Mouse (Mus musculus) cerebellum, adult 18-20 months (tissue): Measurements from ENCODE around the gene Snhg11.

ENCODE experiments used
- DNase-seq, 2 experiments: peaks; one replicate each; pipeline ENCODE4 v3.0.0; 2021

The Snhg11 gene

GRCm38 (mm10) chr2:158375443-158376122 is at the start of gene Snhg11:
TSS of gene Snhg11 (plus strand) at chr2:158375638.
- peak; percentile 85 to 93 for DNase-seq

- no peak for DNase-seq
Observed at GRCm38 (mm10) chr2:158334356-158334755, 41.1 kb upstream of the Snhg11 start.

GRCm38 (mm10) chr2:158337698-158338097 is 37.7 kb upstream of the Snhg11 start:
- DNase-seq: no peak

- DNase-seq: peak; percentile 40 to 64
Observed at GRCm38 (mm10) chr2:158339948-158340564, 35.4 kb upstream of the Snhg11 start.

- DNase-seq: no peak
Observed at GRCm38 (mm10) chr2:158341324-158341723, 34.1 kb upstream of the Snhg11 start.

- DNase-seq: no peak
Observed at GRCm38 (mm10) chr2:158343495-158343894, 31.9 kb upstream of the Snhg11 start.

- no peak for DNase-seq
Observed at GRCm38 (mm10) chr2:158346467-158346866, 29.0 kb upstream of the Snhg11 start.

GRCm38 (mm10) chr2:158347868-158348267 is 27.6 kb upstream of the Snhg11 start:
- DNase-seq: peak; percentile 61 to 77

- DNase-seq: no peak
Observed at GRCm38 (mm10) chr2:158352801-158353520, 22.5 kb upstream of the Snhg11 start.

- DNase-seq: no peak
Observed at GRCm38 (mm10) chr2:158354348-158355114, 20.9 kb upstream of the Snhg11 start.

- no peak for DNase-seq
Observed at GRCm38 (mm10) chr2:158355238-158355637, 20.2 kb upstream of the Snhg11 start.

GRCm38 (mm10) chr2:158356121-158356520 is 19.3 kb upstream of the Snhg11 start:
- DNase-seq: no peak

GRCm38 (mm10) chr2:158359757-158360620 is 15.4 kb upstream of the Snhg11 start:
- no peak for DNase-seq

GRCm38 (mm10) chr2:158360873-158361677 is 14.4 kb upstream of the Snhg11 start:
- peak; percentile 83 to 87 for DNase-seq

- DNase-seq: peak in 1 of 2 experiments; percentile 30
Observed at GRCm38 (mm10) chr2:158361678-158362320, 13.6 kb upstream of the Snhg11 start.

GRCm38 (mm10) chr2:158364175-158364574 is 11.3 kb upstream of the Snhg11 start:
- no peak for DNase-seq

GRCm38 (mm10) chr2:158365099-158365850 is 10.2 kb upstream of the Snhg11 start:
- no peak for DNase-seq

GRCm38 (mm10) chr2:158367654-158368053 is 7.8 kb upstream of the Snhg11 start:
- no peak for DNase-seq

- no peak for DNase-seq
Observed at GRCm38 (mm10) chr2:158368313-158368712, 7.1 kb upstream of the Snhg11 start.
